Mouse (Mus musculus) heart, embryonic 14.5 days (tissue): Measurements from ENCODE around the gene Naip1. TPM values are rescaled to one million over a fixed set of nuclear protein-coding genes. Genes with fewer than 3 reads are reported as not detected.
"Not testable (repeated sequence)": the region's sequence is repeated elsewhere in the genome, so short reads cannot be mapped to it uniquely, and the experiment has no call there.

ENCODE experiments used
- ATAC-seq: fragments of 200-750 bp; cut with Nextera tagmentation; 2 replicates; pipeline ENCODE4 v1.8.0; 2017; ENCODE audit warnings: low read depth, moderate TSS enrichment; ENCODE audit not compliant: insufficient number of reproducible peaks, insufficient read depth, low FRiP score
- H3K27ac ChIP-seq, 2 experiments: fragments of 200-500 bp in 1 of 2; fragments of 300-500 bp in 1 of 2; sonication (generic) in 1 of 2; replicated peaks in 1 of 2; 2 replicates each; pipeline ENCODE4 v1.5.1; 2012 to 2014; ENCODE audit warnings: low read depth in 2 of 2, low read length in 2 of 2, control low read depth in 1 of 2, mild to moderate bottlenecking in 1 of 2, mixed read lengths in 1 of 2; ENCODE audit not compliant: control insufficient read depth in 1 of 2, insufficient read depth in 1 of 2
- H3K27me3 ChIP-seq: fragments of 300-500 bp; sonication (generic); 2 replicates; pipeline ENCODE4 v1.6.1; 2014; ENCODE audit warnings: mild to moderate bottlenecking, low read length, control low read depth; ENCODE audit not compliant: control insufficient read depth, insufficient read depth
- H3K36me3 ChIP-seq: fragments of 300-500 bp; sonication (generic); 2 replicates; pipeline ENCODE4 v1.6.1; 2014; ENCODE audit warnings: mild to moderate bottlenecking, control low read depth, low read length, mixed read lengths; ENCODE audit not compliant: control insufficient read depth, insufficient read depth
- H3K4me1 ChIP-seq, 2 experiments: fragments of 200-500 bp in 1 of 2; fragments of 300-500 bp in 1 of 2; sonication (generic) in 1 of 2; 2 replicates each; pipeline ENCODE4 v1.6.1; 2012 to 2014; ENCODE audit warnings: low read length in 2 of 2, control low read depth in 1 of 2, mixed read lengths in 1 of 2; ENCODE audit not compliant: control insufficient read depth in 2 of 2, insufficient read depth in 2 of 2
- H3K4me2 ChIP-seq: fragments of 300-500 bp; sonication (generic); 2 replicates; pipeline ENCODE4 v1.6.1; 2014; ENCODE audit warnings: mild to moderate bottlenecking, low read length
- H3K4me3 ChIP-seq, 2 experiments: fragments of 200-500 bp in 1 of 2; fragments of 300-500 bp in 1 of 2; sonication (generic) in 1 of 2; 2 replicates each; pipeline ENCODE4 v1.5.1; 2012 to 2014; ENCODE audit warnings: low read length in 2 of 2, mild to moderate bottlenecking in 2 of 2, control low read depth in 1 of 2, low read depth in 1 of 2, moderate library complexity in 1 of 2; ENCODE audit not compliant: control insufficient read depth in 1 of 2, insufficient read depth in 1 of 2
- H3K9ac ChIP-seq: fragments of 300-500 bp; sonication (generic); 2 replicates; pipeline ENCODE4 v1.6.1; 2014; ENCODE audit warnings: mild to moderate bottlenecking, low read length
- H3K9me3 ChIP-seq: fragments of 300-500 bp; sonication (generic); 2 replicates; pipeline ENCODE4 v1.6.1; 2016; ENCODE audit warnings: low read length, control low read depth; ENCODE audit not compliant: control insufficient read depth
- WGBS: fragments of 180-500 bp; shearing (Covaris S2); extraction: QIAGEN DNeasy Blood & Tissue Kit; methylation state at CpG from one replicate; pipeline ENCODE4 v1.1.7; 2014; 5-methylcytosine and 5-hydroxymethylcytosine counted together
- polyA plus RNA-seq: library from polyadenylated mRNA; unstranded; fragments of >200 nt; fragmentation: Nextera tagmentation; extraction: Ambion mirVana; gene quantifications from 2 replicates; pipeline ENCODE4 v1.2.1, GENCODE M21; 2014

The Naip1 gene
- polyA plus RNA-seq, 1 experiment from 2014 or later, result not detected

DNA sequence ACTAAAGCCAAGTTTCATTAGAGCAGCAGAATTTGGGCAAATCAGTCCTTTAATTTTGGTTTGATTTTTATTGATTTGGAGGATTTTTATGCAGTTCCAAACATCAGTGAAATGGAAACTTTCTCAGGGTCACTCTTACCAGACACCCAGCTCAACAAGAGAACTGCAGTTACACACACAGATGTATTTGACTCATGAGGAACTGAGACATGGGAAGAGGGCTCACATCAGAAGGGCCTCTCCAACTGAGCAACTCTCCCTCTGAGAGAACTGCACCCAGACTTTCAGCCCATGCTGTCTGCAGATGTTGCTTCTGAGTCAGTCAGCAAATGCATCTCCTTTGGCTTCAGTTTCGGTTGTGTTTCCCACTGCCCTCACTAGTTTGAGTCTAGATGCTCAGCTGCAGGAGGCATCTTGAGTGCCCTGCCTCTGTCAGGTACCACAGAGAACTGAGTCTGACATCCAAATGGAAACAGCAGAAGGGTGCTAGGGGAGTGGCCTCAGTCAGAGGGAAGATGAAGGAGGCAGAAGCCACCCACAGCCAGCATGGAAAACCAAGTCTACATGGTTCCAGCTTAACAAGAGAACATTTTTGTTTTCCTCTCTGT lies 16.0 kb downstream of the Naip1 start:
- not testable (repeated sequence) for H3K36me3 ChIP-seq, H3K4me2 ChIP-seq, H3K4me3 ChIP-seq, H3K27ac ChIP-seq, ATAC-seq, H3K27me3 ChIP-seq, H3K4me1 ChIP-seq, H3K9me3 ChIP-seq, H3K9ac ChIP-seq
- 54% methylated on average over 1 of the region's 1 CpGs for WGBS

DNA sequence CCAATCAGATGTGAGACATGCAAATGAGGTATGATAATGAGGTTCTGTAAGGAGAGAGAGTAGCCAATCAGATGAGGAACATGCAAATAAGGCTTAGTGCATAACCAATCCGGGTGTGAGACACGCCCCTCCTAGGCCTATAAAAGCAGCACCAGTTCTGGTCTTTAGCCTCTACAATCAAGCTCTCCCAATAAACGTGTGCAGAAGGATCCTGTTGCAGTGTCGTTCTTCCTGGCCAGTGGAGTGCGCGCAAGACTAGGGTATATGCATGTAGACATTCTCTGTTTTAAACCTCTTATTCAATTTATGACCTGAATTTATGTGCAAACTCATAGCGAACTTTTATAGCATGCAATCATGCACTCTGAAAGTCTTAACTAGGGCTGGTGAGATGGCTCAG lies 32.7 kb downstream of the Naip1 start:
- H3K27ac ChIP-seq, H3K9me3 ChIP-seq, H3K4me1 ChIP-seq, H3K4me2 ChIP-seq, H3K4me3 ChIP-seq, H3K36me3 ChIP-seq, H3K9ac ChIP-seq, ATAC-seq, H3K27me3 ChIP-seq: not testable (repeated sequence)
- 82% methylated on average over 7 of the region's 7 CpGs for WGBS

DNA sequence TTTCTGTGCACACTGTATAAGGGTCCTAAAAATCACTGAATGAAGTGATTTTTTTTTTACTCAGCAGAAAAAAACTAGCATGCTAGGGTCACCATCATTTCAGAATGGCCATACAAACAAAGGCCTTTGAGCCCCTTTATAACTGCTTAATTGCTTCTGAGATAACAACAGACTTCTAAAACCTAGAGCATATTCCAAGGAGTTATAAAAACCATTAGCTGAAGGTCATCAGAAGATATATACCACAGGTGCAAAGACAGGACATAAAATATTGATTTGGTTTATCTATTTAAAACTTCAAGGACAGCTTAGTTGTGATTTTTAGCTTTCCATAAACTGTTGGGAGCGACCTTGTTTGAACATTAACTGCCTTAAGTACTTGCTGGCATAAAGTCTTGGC lies 38.2 kb downstream of the Naip1 start:
- no peak overlapping the region for H3K27ac ChIP-seq
- H3K9me3 ChIP-seq, result 0 out of 2 replicates have a peak, but pooled peaks cover 2% of the 10 kb centered on the region
- 58% methylated on average over 1 of the region's 1 CpGs for WGBS
- H3K27me3 ChIP-seq, result no peaks in the 10 kb centered on the region
- no peak for ATAC-seq
- H3K9ac ChIP-seq, result no peak overlapping the region
- H3K4me1 ChIP-seq, result no peaks in the 10 kb centered on the region
- H3K4me3 ChIP-seq, result no peak overlapping the region
- no peak overlapping the region for H3K4me2 ChIP-seq
- H3K36me3 ChIP-seq, result no peaks in the 10 kb centered on the region

DNA sequence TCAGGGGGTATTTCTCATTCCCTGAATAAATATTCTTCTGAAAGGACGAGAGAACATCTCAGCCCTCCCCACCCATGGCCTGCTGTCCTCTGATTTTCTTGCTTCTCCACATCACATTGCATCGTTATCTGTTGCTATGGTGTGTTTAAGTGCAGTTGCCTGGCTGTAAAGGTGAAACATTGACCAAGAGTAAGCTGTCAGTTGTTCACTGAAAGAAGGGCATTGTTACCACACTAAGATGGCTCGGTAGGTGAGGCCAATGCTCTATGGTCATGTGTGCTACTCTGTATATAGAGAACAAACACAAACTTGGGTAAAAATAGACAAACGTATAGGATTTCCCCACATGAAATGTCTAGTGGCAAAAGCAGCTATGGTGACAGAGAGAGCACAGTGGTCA lies 42.8 kb downstream of the Naip1 start:
- no peak overlapping the region for H3K4me2 ChIP-seq
- WGBS, result 72% methylated on average over 4 of the region's 4 CpGs
- H3K27me3 ChIP-seq, result no peaks in the 10 kb centered on the region
- H3K9ac ChIP-seq, result no peak overlapping the region
- no peaks in the 10 kb centered on the region for H3K9me3 ChIP-seq
- H3K36me3 ChIP-seq, result no peaks in the 10 kb centered on the region
- no peak overlapping the region for H3K4me3 ChIP-seq
- no peak overlapping the region for H3K27ac ChIP-seq
- no peaks in the 10 kb centered on the region for H3K4me1 ChIP-seq
- ATAC-seq, result no peak

DNA sequence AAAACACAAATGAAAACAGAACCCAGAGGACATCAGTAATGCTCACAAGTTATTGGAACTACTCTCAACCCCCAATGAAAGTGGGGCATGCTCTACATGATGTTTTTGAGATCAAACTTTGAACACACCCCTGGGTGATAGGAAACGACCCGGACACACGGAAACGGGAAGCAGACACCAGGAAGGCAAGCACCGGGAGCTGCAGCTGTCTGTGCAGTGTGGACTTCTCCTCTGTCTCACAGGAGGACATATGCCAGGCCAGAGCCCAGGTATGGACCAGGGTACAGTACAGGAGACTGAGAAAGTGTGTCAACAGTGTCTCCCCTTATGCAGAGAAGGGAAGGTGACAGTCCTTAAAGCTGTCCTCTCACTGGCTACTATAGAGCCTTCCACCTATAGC lies 43.5 kb downstream of the Naip1 start:
- Histone ChIP-seq H3K4me2 (no peak overlapping the region), H3K9me3 (no peaks in the 10 kb centered on the region), H3K36me3 (no peaks in the 10 kb centered on the region), H3K27me3 (no peaks in the 10 kb centered on the region), H3K27ac (no peak overlapping the region), H3K9ac (no peak overlapping the region), H3K4me3 (no peak overlapping the region), H3K4me1 (no peaks in the 10 kb centered on the region)
- ATAC-seq, result no peak
- WGBS, result 71% methylated on average over 5 of the region's 5 CpGs

DNA sequence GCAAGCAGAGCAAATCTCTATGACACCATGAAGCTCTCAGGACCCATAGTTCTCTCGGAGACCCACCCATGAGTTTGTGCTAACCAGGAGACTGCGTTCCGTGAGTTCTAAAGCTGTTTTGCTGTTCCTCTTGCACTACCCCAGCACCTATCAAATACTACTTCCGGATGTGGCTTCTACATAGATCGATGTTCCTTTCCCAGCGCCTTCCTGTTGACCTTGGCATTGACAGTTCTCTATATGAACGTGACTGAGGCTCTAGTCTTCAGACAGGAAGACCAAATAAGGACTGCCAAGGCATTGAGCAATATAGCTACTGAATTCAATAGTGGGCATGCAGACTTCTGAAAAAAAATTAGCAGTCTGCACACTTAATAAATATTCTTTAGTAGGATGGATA lies 44.4 kb downstream of the Naip1 start:
- 66% methylated on average over 7 of the region's 7 CpGs for WGBS
- Histone ChIP-seq H3K4me2 (no peak overlapping the region), H3K36me3 (no peaks in the 10 kb centered on the region), H3K27ac (no peak overlapping the region), H3K4me3 (no peak overlapping the region), H3K9ac (no peak overlapping the region), H3K9me3 (no peaks in the 10 kb centered on the region), H3K27me3 (no peaks in the 10 kb centered on the region), H3K4me1 (no peaks in the 10 kb centered on the region)
- ATAC-seq, result no peak

DNA sequence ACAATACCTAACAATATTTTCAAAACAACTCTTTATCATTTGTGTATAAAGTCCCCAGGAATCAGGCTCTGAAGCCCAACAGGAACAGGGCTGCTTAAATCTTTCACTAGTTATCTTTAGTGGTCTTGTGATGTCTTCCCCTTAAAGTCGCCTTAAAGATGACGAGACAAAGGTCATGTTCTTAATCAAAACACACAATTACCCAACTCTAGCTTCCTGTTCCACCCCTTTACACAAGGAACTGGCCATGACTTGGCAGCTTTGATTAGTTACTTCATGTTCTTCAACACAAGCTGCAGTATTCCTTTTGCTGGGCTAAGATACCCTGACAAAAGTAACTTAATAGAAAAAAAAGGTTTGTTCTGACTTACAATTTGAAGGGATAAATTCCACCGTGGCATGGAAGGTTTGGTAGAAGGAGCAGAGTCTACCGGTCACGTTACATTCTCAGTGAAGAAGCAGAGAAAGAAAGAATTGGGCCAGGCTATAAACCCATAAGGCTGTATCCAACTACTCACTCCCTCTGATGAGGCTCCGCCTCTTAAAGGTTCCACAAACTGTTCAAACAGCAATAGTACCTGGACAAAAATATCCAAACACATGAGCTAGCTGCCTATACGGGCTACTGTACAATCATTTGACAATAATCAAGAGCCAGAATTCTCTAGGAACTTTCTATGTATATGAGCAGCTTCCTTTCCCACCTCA lies 49.6 kb downstream of the Naip1 start:
- not testable (repeated sequence) for H3K4me3 ChIP-seq, H3K27ac ChIP-seq, H3K4me1 ChIP-seq, H3K27me3 ChIP-seq, H3K4me2 ChIP-seq, ATAC-seq, H3K9ac ChIP-seq, H3K36me3 ChIP-seq, H3K9me3 ChIP-seq
- 73% methylated on average over 7 of the region's 7 CpGs for WGBS

DNA sequence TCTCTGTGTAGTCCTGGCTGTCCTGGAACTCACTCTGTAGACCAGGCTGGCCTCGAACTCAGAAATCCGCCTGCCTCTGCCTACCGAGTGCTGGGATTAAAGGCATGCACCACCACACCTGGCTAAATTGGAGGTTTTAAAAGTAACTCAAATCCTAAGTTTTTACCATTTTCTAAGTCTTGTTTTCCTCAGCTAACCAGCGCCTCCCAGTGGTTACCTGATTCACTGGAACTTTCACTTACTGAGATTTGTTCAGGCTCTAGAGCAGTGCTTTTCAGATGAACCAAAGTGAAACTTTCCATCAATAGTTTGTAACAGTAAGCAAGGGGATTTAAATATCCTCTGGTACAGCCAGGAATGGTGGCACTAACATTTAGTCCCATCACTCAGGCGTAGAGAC lies 61.6 kb downstream of the Naip1 start:
- H3K4me2 ChIP-seq, ATAC-seq, H3K4me3 ChIP-seq, H3K27ac ChIP-seq, H3K9ac ChIP-seq, H3K27me3 ChIP-seq, H3K36me3 ChIP-seq, H3K4me1 ChIP-seq, H3K9me3 ChIP-seq: not testable (repeated sequence)
- 20% methylated on average over 5 of the region's 5 CpGs for WGBS
